Mouse (Mus musculus) heart, embryonic 12.5 days (tissue): ENCODE results near the gene Omp. TPM values are rescaled to one million over a fixed set of nuclear protein-coding genes. Genes with fewer than 3 reads are reported as not detected.

ENCODE experiments used
- ATAC-seq: fragments of 200-750 bp; cut with Nextera tagmentation; 2 replicates; pipeline ENCODE4 v1.8.0; 2017; ENCODE audit warnings: moderate TSS enrichment, moderate library complexity; ENCODE audit not compliant: insufficient number of reproducible peaks, low FRiP score
- H3K27ac ChIP-seq: fragments of 300-500 bp; sonication (generic); 2 replicates; pipeline ENCODE4 v1.5.1; 2016; ENCODE audit warnings: mild to moderate bottlenecking, moderate library complexity; ENCODE audit not compliant: poor library complexity, severe bottlenecking
- H3K27me3 ChIP-seq: fragments of 300-500 bp; sonication (generic); replicated peaks from 2 replicates; pipeline ENCODE4 v1.6.1; 2016; ENCODE audit warnings: mild to moderate bottlenecking, moderate library complexity
- H3K36me3 ChIP-seq: fragments of 300-500 bp; sonication (generic); 2 replicates; pipeline ENCODE4 v1.6.1; 2016; ENCODE audit warnings: mild to moderate bottlenecking, moderate library complexity
- H3K4me1 ChIP-seq: fragments of 300-500 bp; sonication (generic); replicated peaks from 2 replicates; pipeline ENCODE4 v1.6.1; 2016; ENCODE audit warnings: mild to moderate bottlenecking
- H3K4me2 ChIP-seq: fragments of 300-500 bp; sonication (generic); 2 replicates; pipeline ENCODE4 v1.6.1; 2016; ENCODE audit warnings: mild to moderate bottlenecking, moderate library complexity
- H3K4me3 ChIP-seq: fragments of 300-500 bp; sonication (generic); 2 replicates; pipeline ENCODE4 v1.5.1; 2016; ENCODE audit warnings: mild to moderate bottlenecking
- H3K9ac ChIP-seq: fragments of 300-500 bp; sonication (generic); 2 replicates; pipeline ENCODE4 v1.6.1; 2016; ENCODE audit warnings: mild to moderate bottlenecking, moderate library complexity
- H3K9me3 ChIP-seq: fragments of 300-500 bp; sonication (generic); replicated peaks from 2 replicates; pipeline ENCODE4 v1.6.1; 2016; ENCODE audit warnings: mild to moderate bottlenecking, moderate library complexity
- WGBS: fragments of 180-500 bp; shearing (Covaris S2); methylation state at CpG from one replicate; pipeline ENCODE4 v1.1.7; 2016; 5-methylcytosine and 5-hydroxymethylcytosine counted together
- polyA plus RNA-seq: library from polyadenylated mRNA; unstranded; fragments of >200 nt; fragmentation: Nextera tagmentation; extraction: Ambion mirVana; gene quantifications from 2 replicates; pipeline ENCODE4 v1.2.1, GENCODE M21; 2016

Gene Omp
- polyA plus RNA-seq, 1 experiment from 2014 or later: 0.20 TPM

- no peaks in the 10 kb centered on the region for H3K36me3 ChIP-seq
- peak overlapping the region; percentile 24 for H3K4me3 ChIP-seq
- H3K4me2 ChIP-seq: peak overlapping the region; percentile 53
- no peaks in the 10 kb centered on the region for H3K27me3 ChIP-seq
- H3K4me1 ChIP-seq: peaks cover 23% of the 10 kb centered on the region
- peak overlapping the region; percentile 50 for H3K27ac ChIP-seq
- H3K9ac ChIP-seq: peak overlapping the region; percentile 30; the same call in 1 of the 2 replicates
- peak; percentile 56 for ATAC-seq
- WGBS: 11% methylated on average over 23 of the region's 26 CpGs
- no peaks in the 10 kb centered on the region for H3K9me3 ChIP-seq
These were observed 42.0 kb downstream of the Omp start for GRCm38 (mm10) chr7:98103002-98103941.

- peak overlapping the region; percentile 53; the same call in 1 of the 2 replicates for H3K4me2 ChIP-seq
- no peak for ATAC-seq
- H3K4me1 ChIP-seq: peaks cover 23% of the 10 kb centered on the region
- WGBS: 96% methylated on average over 11 of the region's 11 CpGs
- H3K27me3 ChIP-seq: no peaks in the 10 kb centered on the region
- H3K4me3 ChIP-seq: no peak overlapping the region
- no peak overlapping the region for H3K9ac ChIP-seq
- no peak overlapping the region for H3K27ac ChIP-seq
- peaks cover 6% of the 10 kb centered on the region for H3K36me3 ChIP-seq
- 0 out of 2 replicates have a peak, but pooled peaks cover 3% of the 10 kb centered on the region for H3K9me3 ChIP-seq
These were observed 42.8 kb downstream of the Omp start for GRCm38 (mm10) chr7:98102488-98102887.

GRCm38 (mm10) chr7:98097557-98097956 lies 47.7 kb downstream of the Omp start:
- Histone ChIP-seq H3K9me3 (peaks cover 12% of the 10 kb centered on the region), H3K9ac (no peak overlapping the region), H3K27ac (no peak overlapping the region), H3K27me3 (no peaks in the 10 kb centered on the region), H3K4me1 (no peaks in the 10 kb centered on the region), H3K4me3 (no peak overlapping the region), H3K36me3 (peaks cover 21% of the 10 kb centered on the region), H3K4me2 (no peak overlapping the region)
- ATAC-seq: no peak
- 84% methylated on average over 8 of the region's 8 CpGs for WGBS

- H3K4me1 ChIP-seq: no peaks in the 10 kb centered on the region
- peaks cover 12% of the 10 kb centered on the region for H3K9me3 ChIP-seq
- no peak overlapping the region for H3K27ac ChIP-seq
- H3K27me3 ChIP-seq: no peaks in the 10 kb centered on the region
- peaks cover 21% of the 10 kb centered on the region for H3K36me3 ChIP-seq
- H3K9ac ChIP-seq: no peak overlapping the region
- H3K4me2 ChIP-seq: no peak overlapping the region
- no peak overlapping the region for H3K4me3 ChIP-seq
- ATAC-seq: no peak
- WGBS: 89% methylated on average over 4 of the region's 4 CpGs
These were observed 49.5 kb downstream of the Omp start for GRCm38 (mm10) chr7:98095852-98096251.

Other genes with a start within 250 kb of the Omp start
- gene Gdpd4, start 225.5 kb downstream of the Omp start, polyA plus RNA-seq: not detected in 2 replicates
- 13.6 and 14.4 TPM in 2 replicates for gene Myo7a, start 26.0 kb downstream of the Omp start, polyA plus RNA-seq
- gene Capn5, start 32.8 kb upstream of the Omp start, polyA plus RNA-seq: 7.4 and 8.0 TPM in 2 replicates
- gene B3gnt6, start 54.0 kb upstream of the Omp start, polyA plus RNA-seq: 0.10 TPM in 1 of 2 replicates, not detected in the other
- 22.9 and 23.2 TPM in 2 replicates for gene Acer3, start 175.7 kb upstream of the Omp start, polyA plus RNA-seq
- gene Tsku, start 215.8 kb upstream of the Omp start, polyA plus RNA-seq: 6.3 and 7.0 TPM in 2 replicates